Mouse (Mus musculus): ENCODE measurements at regions not wholly inside any gene's neighbourhood (a gene's known extent, or its start where the extent isn't known, plus 50 kb on each side); places are given as distances from the start of the nearest gene placed in this dataset.

DNA sequence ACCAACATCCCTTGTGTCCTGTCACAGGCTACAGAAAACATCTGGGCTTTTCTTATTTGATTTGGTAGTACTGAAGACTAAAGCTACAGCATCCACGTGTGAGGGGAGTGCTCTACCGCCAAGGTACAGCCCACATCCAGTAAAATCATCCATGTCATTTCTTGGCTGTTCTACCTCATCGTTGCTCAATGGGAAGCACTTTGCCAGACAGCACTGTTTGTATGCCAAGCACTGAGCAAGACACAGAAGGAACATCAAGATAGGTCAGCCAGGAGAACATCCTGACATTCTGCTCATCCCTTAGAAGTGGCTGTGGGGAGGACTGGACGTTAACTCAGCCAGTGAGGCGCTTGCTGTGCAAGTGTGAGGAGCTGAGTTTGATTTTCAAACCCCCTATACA is 178.9 kb downstream of the Insig2 start:
- DNase-seq = no peak
- no peak overlapping the region for H3K9ac ChIP-seq (replicated peaks)
- WGBS (ENCODE audit: insufficient replicate concordance) = 62% methylated on average over 5 of the region's 5 CpGs
- ATAC-seq = no peak
- no peaks in the 10 kb centered on the region for H3K36me3 ChIP-seq (replicated peaks; ENCODE audit: insufficient read depth, low read length)
- H3K27me3 ChIP-seq (ENCODE audit: insufficient read depth, low read length) = no peaks in the 10 kb centered on the region
- no peak overlapping the region for H3K27ac ChIP-seq (ENCODE audit: low read depth)
- no peak for TF ChIP-seq CTCF (IDR thresholded peaks at IDR 0.05; ENCODE audit: low read depth)
- no peak for TF ChIP-seq EP300 (IDR thresholded peaks at IDR 0.05; ENCODE audit: low read depth)
- no peak overlapping the region for H3K4me3 ChIP-seq (ENCODE audit: low read depth, low read length)
- H3K4me1 ChIP-seq (ENCODE audit: insufficient read depth) = no peaks in the 10 kb centered on the region
- no peak overlapping the region for H3K4me2 ChIP-seq (ENCODE audit: low read depth, low read length)
- no peaks in the 10 kb centered on the region for H3K9me3 ChIP-seq (ENCODE audit: low read length)

DNA sequence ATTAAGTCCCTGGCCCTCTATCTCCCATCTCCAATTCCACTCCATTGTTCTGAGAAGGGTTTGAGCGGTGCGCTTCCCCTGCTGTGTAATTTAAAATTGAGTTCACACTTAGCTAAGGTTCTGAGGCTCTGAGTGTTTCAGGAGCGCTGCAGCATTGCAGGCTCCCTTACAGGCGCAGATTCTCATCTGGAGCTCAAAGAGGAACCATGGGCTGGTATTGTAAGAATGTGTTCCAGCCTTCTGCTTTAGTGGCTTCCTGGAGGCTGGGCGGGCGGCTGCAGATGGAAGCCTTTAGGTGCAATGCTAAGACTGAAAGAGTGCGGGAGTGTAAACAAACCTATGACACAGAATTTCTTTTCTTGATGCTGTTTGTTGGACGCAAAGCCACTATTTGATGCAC is 177.8 kb downstream of the Insig2 start:
- Histone ChIP-seq H3K36me3 (replicated peaks; ENCODE audit: insufficient read depth, low read length) (no peaks in the 10 kb centered on the region), H3K27ac (ENCODE audit: low read depth) (no peak overlapping the region), H3K27me3 (ENCODE audit: insufficient read depth, low read length) (no peaks in the 10 kb centered on the region), H3K4me3 (ENCODE audit: low read depth, low read length) (no peak overlapping the region), H3K4me1 (ENCODE audit: insufficient read depth) (no peaks in the 10 kb centered on the region), H3K9me3 (ENCODE audit: low read length) (no peaks in the 10 kb centered on the region), H3K9ac (replicated peaks) (no peak overlapping the region), H3K4me2 (ENCODE audit: low read depth, low read length) (no peak overlapping the region)
- WGBS (ENCODE audit: insufficient replicate concordance) = 17% methylated on average over 8 of the region's 8 CpGs
- no peak for TF ChIP-seq EP300 (IDR thresholded peaks at IDR 0.05; ENCODE audit: low read depth)
- TF ChIP-seq CTCF (IDR thresholded peaks at IDR 0.05; ENCODE audit: low read depth) = no peak
- ATAC-seq (no peak), DNase-seq (no peak)

DNA sequence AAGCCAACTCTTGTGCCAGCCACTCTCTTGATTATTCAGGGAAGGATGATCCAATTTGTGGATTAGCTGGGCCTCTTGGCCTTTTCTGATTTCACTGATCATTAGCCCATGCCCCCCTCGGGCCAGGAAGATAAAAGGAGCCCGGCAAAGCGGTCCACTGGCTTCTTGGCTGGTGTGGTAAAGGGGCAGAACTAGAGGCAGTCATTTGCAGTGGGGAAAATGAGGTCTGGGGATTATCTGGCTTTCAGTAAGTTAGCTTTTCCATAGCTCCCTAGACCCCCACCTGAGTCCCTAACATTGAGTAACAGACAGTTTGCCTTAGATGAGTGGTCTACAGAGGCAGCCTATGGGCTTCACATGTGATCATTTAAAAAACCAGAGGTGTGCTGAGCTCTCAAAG is 163.7 kb downstream of the Insig2 start:
- Histone ChIP-seq H3K27ac (ENCODE audit: low read depth) (no peak overlapping the region), H3K9ac (replicated peaks) (no peak overlapping the region), H3K9me3 (ENCODE audit: low read length) (no peaks in the 10 kb centered on the region), H3K27me3 (ENCODE audit: insufficient read depth, low read length) (no peaks in the 10 kb centered on the region), H3K4me2 (ENCODE audit: low read depth, low read length) (no peak overlapping the region), H3K4me3 (ENCODE audit: low read depth, low read length) (no peak overlapping the region), H3K36me3 (replicated peaks; ENCODE audit: insufficient read depth, low read length) (no peaks in the 10 kb centered on the region), H3K4me1 (ENCODE audit: insufficient read depth) (no peaks in the 10 kb centered on the region)
- no peak for TF ChIP-seq CTCF (IDR thresholded peaks at IDR 0.05; ENCODE audit: low read depth)
- TF ChIP-seq EP300 (IDR thresholded peaks at IDR 0.05; ENCODE audit: low read depth) = no peak
- 45% methylated on average over 3 of the region's 3 CpGs for WGBS (ENCODE audit: insufficient replicate concordance)
- DNase-seq (no peak), ATAC-seq (no peak)

DNA sequence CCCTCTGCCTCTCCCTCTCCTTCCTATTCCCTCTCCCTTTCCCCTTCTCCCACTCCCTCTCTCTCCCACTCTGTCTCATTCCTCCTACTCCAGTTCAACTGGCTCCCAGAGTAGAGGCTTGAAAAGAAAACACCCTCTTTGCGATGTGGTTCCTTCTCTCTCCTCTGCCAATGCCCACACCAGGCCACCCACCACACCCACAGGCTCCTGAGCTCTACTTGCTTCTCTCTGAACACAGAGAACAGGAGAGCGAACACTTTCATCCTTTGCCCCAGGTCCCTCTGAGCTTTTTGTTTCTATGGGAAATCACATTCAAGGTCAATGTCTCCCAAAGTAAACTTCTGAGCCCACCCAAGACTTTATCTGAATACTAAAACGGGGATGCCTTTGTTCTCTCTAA is 155.8 kb downstream of the Insig2 start:
- ATAC-seq = no peak
- H3K4me2 ChIP-seq (ENCODE audit: low read depth, low read length) = no peak overlapping the region
- DNase-seq = no peak
- 8% methylated on average over 3 of the region's 3 CpGs for WGBS (ENCODE audit: insufficient replicate concordance)
- no peak overlapping the region for H3K9ac ChIP-seq (replicated peaks)
- no peaks in the 10 kb centered on the region for H3K4me1 ChIP-seq (ENCODE audit: insufficient read depth)
- H3K4me3 ChIP-seq (ENCODE audit: low read depth, low read length) = no peak overlapping the region
- peaks cover 45% of the 10 kb centered on the region for H3K27me3 ChIP-seq (ENCODE audit: insufficient read depth, low read length)
- no peak overlapping the region for H3K27ac ChIP-seq (ENCODE audit: low read depth)
- TF ChIP-seq EP300 (IDR thresholded peaks at IDR 0.05; ENCODE audit: low read depth) (no peak), CTCF (IDR thresholded peaks at IDR 0.05; ENCODE audit: low read depth) (no peak)
- no peaks in the 10 kb centered on the region for H3K9me3 ChIP-seq (ENCODE audit: low read length)
- H3K36me3 ChIP-seq (replicated peaks; ENCODE audit: insufficient read depth, low read length) = no peaks in the 10 kb centered on the region

DNA sequence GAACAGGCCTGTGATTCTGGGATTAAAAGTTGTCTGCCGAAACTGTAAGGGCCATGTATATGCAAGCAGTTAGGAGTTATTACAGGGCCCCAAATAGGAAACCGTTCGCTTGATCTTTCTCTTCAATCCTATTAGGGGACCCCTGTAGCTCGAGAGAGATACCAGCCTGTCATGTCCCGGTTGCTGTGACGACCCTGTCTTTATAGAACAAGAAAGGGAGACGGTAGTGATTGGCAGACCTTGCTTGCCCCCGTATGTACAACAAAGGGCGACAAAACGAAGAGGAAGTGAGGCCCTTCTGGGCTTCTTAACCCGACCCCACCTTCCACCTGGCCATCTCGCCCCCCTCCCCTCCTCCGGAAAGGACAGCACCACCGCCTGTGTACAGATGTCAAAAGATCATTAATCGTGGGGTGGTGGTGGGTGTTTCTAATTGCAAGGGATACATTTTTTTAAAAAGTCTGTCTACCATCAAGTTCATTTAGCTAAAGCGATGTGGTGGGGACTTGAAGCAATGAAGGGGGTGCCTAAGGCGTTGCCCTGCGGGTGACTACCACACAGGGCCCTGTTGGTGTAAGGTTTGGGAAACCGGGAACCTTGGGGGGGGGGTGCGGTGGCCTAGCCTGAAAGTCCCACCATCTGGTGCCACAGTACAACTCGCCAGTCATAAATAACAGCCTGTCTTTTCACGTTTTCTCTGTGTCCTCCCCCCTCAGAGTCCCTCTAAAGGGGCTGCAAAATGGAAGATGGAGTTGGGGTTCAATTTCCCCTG is 155.1 kb downstream of the Insig2 start:
- H3K9ac ChIP-seq (replicated peaks) = no peak overlapping the region
- no peaks in the 10 kb centered on the region for H3K4me1 ChIP-seq (ENCODE audit: insufficient read depth)
- no peak for ATAC-seq
- no peaks in the 10 kb centered on the region for H3K9me3 ChIP-seq (ENCODE audit: low read length)
- 5% methylated on average over 22 of the region's 22 CpGs for WGBS (ENCODE audit: insufficient replicate concordance)
- peaks cover 45% of the 10 kb centered on the region for H3K27me3 ChIP-seq (ENCODE audit: insufficient read depth, low read length)
- no peak overlapping the region for H3K27ac ChIP-seq (ENCODE audit: low read depth)
- no peaks in the 10 kb centered on the region for H3K36me3 ChIP-seq (replicated peaks; ENCODE audit: insufficient read depth, low read length)
- H3K4me2 ChIP-seq (ENCODE audit: low read depth, low read length) = no peak overlapping the region
- TF ChIP-seq CTCF (IDR thresholded peaks at IDR 0.05; ENCODE audit: low read depth) = no peak
- TF ChIP-seq EP300 (IDR thresholded peaks at IDR 0.05; ENCODE audit: low read depth) = no peak
- no peak overlapping the region for H3K4me3 ChIP-seq (ENCODE audit: low read depth, low read length)
- DNase-seq = no peak

DNA sequence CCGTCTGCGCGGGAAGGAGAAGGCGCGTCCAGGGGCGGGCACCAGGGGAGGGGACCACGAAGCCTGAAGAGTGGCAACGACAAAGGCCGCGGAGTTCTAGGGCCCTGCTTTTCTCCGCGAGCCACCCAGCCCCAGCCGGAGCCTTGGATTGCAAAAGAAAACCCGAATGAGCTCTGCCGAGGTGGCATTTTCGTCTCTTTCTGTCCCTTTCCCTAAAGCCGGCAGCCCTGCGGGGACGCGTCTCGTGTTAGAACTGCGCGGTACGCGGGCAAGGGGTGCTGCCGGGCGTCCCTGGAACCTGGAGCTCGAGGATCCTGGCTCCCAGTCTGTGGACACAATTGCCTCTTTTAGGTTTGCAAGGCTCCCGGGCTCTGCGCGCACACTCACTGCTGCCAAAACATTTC is 154.5 kb downstream of the Insig2 start:
- peaks cover 45% of the 10 kb centered on the region for H3K27me3 ChIP-seq (ENCODE audit: insufficient read depth, low read length)
- H3K4me3 ChIP-seq (ENCODE audit: low read depth, low read length) = no peak overlapping the region

More for the DNA sequence above, 154.5 kb downstream of the Insig2 start:
- WGBS (ENCODE audit: insufficient replicate concordance) = under 1% methylated on average over 27 of the region's 31 CpGs
- Histone ChIP-seq H3K4me1 (ENCODE audit: insufficient read depth) (no peaks in the 10 kb centered on the region), H3K27ac (ENCODE audit: low read depth) (no peak overlapping the region), H3K36me3 (replicated peaks; ENCODE audit: insufficient read depth, low read length) (no peaks in the 10 kb centered on the region), H3K4me2 (ENCODE audit: low read depth, low read length) (no peak overlapping the region), H3K9ac (replicated peaks) (no peak overlapping the region), H3K9me3 (ENCODE audit: low read length) (no peaks in the 10 kb centered on the region)
- ATAC-seq (no peak), DNase-seq (no peak)
- TF ChIP-seq CTCF (IDR thresholded peaks at IDR 0.05; ENCODE audit: low read depth) (no peak), EP300 (IDR thresholded peaks at IDR 0.05; ENCODE audit: low read depth) (no peak)
